Mouse (Mus musculus): Measurements from ENCODE around the gene Ntpcr.

DNA sequence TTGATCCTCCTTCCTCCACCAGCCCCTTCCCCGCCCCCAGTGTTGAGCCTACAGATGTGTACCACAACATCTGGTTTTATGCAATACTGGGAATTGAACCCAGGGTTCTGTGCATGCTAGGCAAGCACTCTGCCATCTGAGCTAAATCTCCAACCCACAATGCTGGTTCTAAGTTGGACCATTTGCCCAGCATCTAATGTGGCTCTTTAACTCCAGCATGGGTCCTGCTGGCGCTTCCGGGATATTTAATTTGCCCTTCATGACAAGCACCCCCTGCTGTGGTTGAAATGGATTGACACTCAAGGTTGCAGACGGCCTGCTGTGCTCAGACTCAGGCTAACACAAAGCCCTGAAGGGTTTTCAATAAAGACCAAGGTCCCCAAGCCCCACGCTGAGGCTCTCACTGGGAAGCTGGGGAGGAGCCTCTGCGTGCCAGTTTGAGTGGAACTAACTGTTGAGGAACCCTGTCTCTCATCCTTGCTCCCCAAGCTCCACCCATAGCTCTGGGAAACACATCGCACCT, 43.6 kb downstream of the Ntpcr start:
- TF ChIP-seq CTCF (IDR thresholded peaks at IDR 0.05; ENCODE audit: low read depth) (no peak), EP300 (IDR thresholded peaks at IDR 0.05; ENCODE audit: low read depth) (no peak)
